Mouse (Mus musculus) myocyte (in vitro differentiated cells): ENCODE measurements around the gene Rbms1.

Source experiments
- MYOD1 ChIP-seq, 3 experiments: IDR thresholded peaks; one replicate each; pipeline ENCODE4 v1.6.1; 2011; ENCODE audit warnings: control low read depth in 2 of 3, low read depth in 2 of 3, mild to moderate bottlenecking in 2 of 3, moderate library complexity in 1 of 3; ENCODE audit not compliant: insufficient read length in 2 of 3, control insufficient read depth in 1 of 3
- POLR2A ChIP-seq: IDR thresholded peaks from one replicate; pipeline ENCODE4 v1.6.1; 2011; ENCODE audit warnings: low read depth, mild to moderate bottlenecking, control low read depth, moderate library complexity; ENCODE audit not compliant: insufficient read length
- POLR2AphosphoS2 ChIP-seq: IDR thresholded peaks from one replicate; pipeline ENCODE4 v1.6.1; 2011; ENCODE audit warnings: low read depth, control low read depth; ENCODE audit not compliant: insufficient read length

GRCm38 (mm10) chr2:60832254-60832653 lies 130.7 kb downstream of the Rbms1 start:
- TF ChIP-seq MYOD1 (IDR thresholded peaks at IDR 0.05; ENCODE audit: control insufficient read depth in 1 of 3, insufficient read length in 2 of 3, low read depth in 2 of 3): no peak
- TF ChIP-seq POLR2AphosphoS2: no peak
- TF ChIP-seq POLR2A: no peak
